Mouse (Mus musculus) MEL (cell line): ENCODE data around the gene Ephb3. TPM values are rescaled to one million over a fixed set of nuclear protein-coding genes. Genes with fewer than 3 reads are reported as not detected.

Experiments used
- DNase-seq: peaks from one replicate; pipeline ENCODE4 v3.0.0; 2011; ENCODE audit warnings: low read depth, low spot score
- H3K27ac ChIP-seq: 2 replicates; pipeline ENCODE4 v1.5.1; 2012; ENCODE audit warnings: low read depth, mild to moderate bottlenecking, control low read depth, low read length, moderate library complexity; ENCODE audit not compliant: control insufficient read depth
- H3K27me3 ChIP-seq, 2 experiments: fragments of 150-350 bp in 1 of 2; sonication (generic) in 1 of 2; 2 replicates each; pipeline ENCODE4 v1.6.1; 2012; ENCODE audit warnings: low read length in 2 of 2, mild to moderate bottlenecking in 2 of 2, improper control_type of control experiment in 1 of 2, moderate library complexity in 1 of 2; ENCODE audit not compliant: insufficient read depth in 2 of 2, control insufficient read depth in 1 of 2
- H3K36me3 ChIP-seq, 2 experiments: 2 replicates each; pipeline ENCODE4 v1.6.1; 2012 to 2014; ENCODE audit warnings: low read length in 2 of 2, improper control_type of control experiment in 1 of 2, inconsistent platforms in 1 of 2, mild to moderate bottlenecking in 1 of 2; ENCODE audit not compliant: insufficient read depth in 2 of 2, control insufficient read depth in 1 of 2
- H3K4me1 ChIP-seq, 2 experiments: fragments of 150-350 bp in 1 of 2; sonication (generic) in 1 of 2; 2 replicates each; pipeline ENCODE4 v1.6.1; 2012; ENCODE audit warnings: low read length in 2 of 2, improper control_type of control experiment in 1 of 2, mild to moderate bottlenecking in 1 of 2; ENCODE audit not compliant: insufficient read depth in 2 of 2, control insufficient read depth in 1 of 2
- H3K4me3 ChIP-seq, 2 experiments: fragments of 150-350 bp in 1 of 2; sonication (generic) in 1 of 2; 2 replicates each; pipeline ENCODE4 v1.5.1; 2012; ENCODE audit warnings: low read depth in 2 of 2, low read length in 2 of 2, mild to moderate bottlenecking in 2 of 2, moderate library complexity in 2 of 2, control low read depth in 1 of 2, improper control_type of control experiment in 1 of 2; ENCODE audit not compliant: control insufficient read depth in 1 of 2, insufficient read depth in 1 of 2
- H3K79me2 ChIP-seq: 2 replicates; pipeline ENCODE4 v1.6.1; 2012; ENCODE audit warnings: mild to moderate bottlenecking, low read length, moderate library complexity; ENCODE audit not compliant: control insufficient read depth, poor library complexity, insufficient read depth
- H3K9ac ChIP-seq: 2 replicates; pipeline ENCODE4 v1.6.1; 2012; ENCODE audit warnings: low read depth, mild to moderate bottlenecking, control low read depth, low read length, moderate library complexity; ENCODE audit not compliant: control insufficient read depth, poor library complexity, severe bottlenecking
- H3K9me3 ChIP-seq: fragments of 150-350 bp; sonication (generic); replicated peaks from 2 replicates; pipeline ENCODE4 v1.6.1; 2012; ENCODE audit warnings: mild to moderate bottlenecking, low read length, improper control_type of control experiment, moderate library complexity; ENCODE audit not compliant: insufficient read depth
- BHLHE40 ChIP-seq: IDR thresholded peaks from 2 replicates; pipeline ENCODE4 v1.6.1; 2012; ENCODE audit warnings: low read depth, mild to moderate bottlenecking, inconsistent platforms, low read length, improper control_type of control experiment, borderline replicate concordance
- CHD2 ChIP-seq: IDR thresholded peaks from 2 replicates; pipeline ENCODE4 v1.6.1; 2011; ENCODE audit warnings: low read length, improper control_type of control experiment
- CTCF ChIP-seq, 3 experiments: IDR thresholded peaks in 2 of 3; conservative IDR thresholded peaks in 1 of 3; 2 replicates each; pipeline ENCODE4 v1.5.1; 2011 to 2012; ENCODE audit warnings: low read length in 3 of 3, low read depth in 2 of 3, mild to moderate bottlenecking in 2 of 3, improper control_type of control experiment in 1 of 3, inconsistent platforms in 1 of 3, mixed read lengths in 1 of 3, moderate library complexity in 1 of 3; ENCODE audit not compliant: control insufficient read depth in 1 of 3, insufficient read depth in 1 of 3, poor library complexity in 1 of 3, severe bottlenecking in 1 of 3
- E2F4 ChIP-seq: IDR thresholded peaks from 2 replicates; pipeline ENCODE4 v1.6.1; 2011; ENCODE audit warnings: low read depth, low read length, improper control_type of control experiment, borderline replicate concordance
- EP300 ChIP-seq, 2 experiments: IDR thresholded peaks; 2 replicates each; pipeline ENCODE4 v1.6.1; 2011; ENCODE audit warnings: improper control_type of control experiment in 2 of 2, low read length in 2 of 2, low read depth in 1 of 2, mild to moderate bottlenecking in 1 of 2
- ETS1 ChIP-seq: IDR thresholded peaks from 2 replicates; pipeline ENCODE4 v1.6.1; 2012; ENCODE audit warnings: low read depth, mild to moderate bottlenecking, inconsistent platforms, low read length, improper control_type of control experiment, moderate library complexity
- GATA1 ChIP-seq: IDR thresholded peaks from 2 replicates; pipeline ENCODE4 v1.6.1; 2011; ENCODE audit warnings: low read depth, low read length, improper control_type of control experiment
- HCFC1 ChIP-seq: IDR thresholded peaks from 2 replicates; pipeline ENCODE4 v1.6.1; 2012; ENCODE audit warnings: low read depth, mild to moderate bottlenecking, inconsistent platforms, low read length, improper control_type of control experiment, moderate library complexity
- JUND ChIP-seq: IDR thresholded peaks from 2 replicates; pipeline ENCODE4 v1.6.1; 2011; ENCODE audit warnings: low read depth, mild to moderate bottlenecking, improper control_type of control experiment, low read length
- KAT2A ChIP-seq: conservative IDR thresholded peaks from 2 replicates; pipeline ENCODE4 v1.6.1; 2012; ENCODE audit warnings: low read depth, low read length, improper control_type of control experiment, inconsistent platforms
- MAFK ChIP-seq: IDR thresholded peaks from 2 replicates; pipeline ENCODE4 v1.6.1; 2011; ENCODE audit warnings: low read depth, mild to moderate bottlenecking, low read length, improper control_type of control experiment, borderline replicate concordance
- MAZ ChIP-seq: IDR thresholded peaks from 2 replicates; pipeline ENCODE4 v1.6.1; 2012; ENCODE audit warnings: low read depth, mild to moderate bottlenecking, inconsistent platforms, low read length, improper control_type of control experiment
- MEF2A ChIP-seq: IDR thresholded peaks from 2 replicates; pipeline ENCODE4 v1.6.1; 2014; ENCODE audit warnings: low read depth, mild to moderate bottlenecking, inconsistent platforms, low read length, improper control_type of control experiment; ENCODE audit not compliant: poor library complexity, insufficient replicate concordance, severe bottlenecking; ENCODE audit errors: extremely low read depth
- MXI1 ChIP-seq: IDR thresholded peaks from 2 replicates; pipeline ENCODE4 v1.6.1; 2011; ENCODE audit warnings: mild to moderate bottlenecking, low read depth, low read length, improper control_type of control experiment
- NRF1 ChIP-seq: IDR thresholded peaks from 2 replicates; pipeline ENCODE4 v1.6.1; 2014; ENCODE audit warnings: low read depth, mild to moderate bottlenecking, inconsistent platforms, low read length, improper control_type of control experiment, moderate library complexity; ENCODE audit not compliant: poor library complexity, insufficient read depth, severe bottlenecking
- POLR2A ChIP-seq, 2 experiments: IDR thresholded peaks; 2 replicates each; pipeline ENCODE4 v1.6.1; 2011 to 2012; ENCODE audit warnings: low read length in 2 of 2, mild to moderate bottlenecking in 2 of 2, control low read depth in 1 of 2, improper control_type of control experiment in 1 of 2, low read depth in 1 of 2, moderate library complexity in 1 of 2; ENCODE audit not compliant: control insufficient read depth in 1 of 2, insufficient read depth in 1 of 2, poor library complexity in 1 of 2
- POLR2AphosphoS2 ChIP-seq: IDR thresholded peaks from 2 replicates; pipeline ENCODE4 v1.6.1; 2011; ENCODE audit warnings: low read length, improper control_type of control experiment
- POLR2AphosphoS5 ChIP-seq: IDR thresholded peaks from 2 replicates; pipeline ENCODE4 v1.6.1; 2012; ENCODE audit warnings: low read depth, borderline replicate concordance, mild to moderate bottlenecking, inconsistent platforms, low read length, moderate library complexity, mixed read lengths
- RCOR1 ChIP-seq: IDR thresholded peaks from 2 replicates; pipeline ENCODE4 v1.6.1; 2012; ENCODE audit warnings: low read depth, mild to moderate bottlenecking, inconsistent platforms, low read length, improper control_type of control experiment
- TAL1 ChIP-seq: IDR thresholded peaks from 2 replicates; pipeline ENCODE4 v1.6.1; 2012; ENCODE audit warnings: mild to moderate bottlenecking, inconsistent platforms, low read length, moderate library complexity, mixed read lengths
- TCF12 ChIP-seq: IDR thresholded peaks from 2 replicates; pipeline ENCODE4 v1.6.1; 2014; ENCODE audit warnings: low read depth, mild to moderate bottlenecking, inconsistent platforms, low read length, improper control_type of control experiment, moderate library complexity
- UBTF ChIP-seq: IDR thresholded peaks from 2 replicates; pipeline ENCODE4 v1.6.1; 2012; ENCODE audit warnings: low read depth, mild to moderate bottlenecking, inconsistent platforms, low read length, improper control_type of control experiment, moderate library complexity, borderline replicate concordance; ENCODE audit not compliant: insufficient read depth
- USF2 ChIP-seq, 2 experiments: IDR thresholded peaks; 2 replicates each; pipeline ENCODE4 v1.6.1; 2011 to 2012; ENCODE audit warnings: improper control_type of control experiment in 2 of 2, low read length in 2 of 2, borderline replicate concordance in 1 of 2, inconsistent platforms in 1 of 2, low read depth in 1 of 2, mild to moderate bottlenecking in 1 of 2; ENCODE audit not compliant: insufficient read depth in 1 of 2
- ZC3H11A ChIP-seq: IDR thresholded peaks from 2 replicates; pipeline ENCODE4 v1.6.1; 2012; ENCODE audit warnings: low read depth, mild to moderate bottlenecking, inconsistent platforms, low read length, improper control_type of control experiment
- ZKSCAN1 ChIP-seq: IDR thresholded peaks from 2 replicates; pipeline ENCODE4 v1.6.1; 2012; ENCODE audit warnings: low read depth, mild to moderate bottlenecking, inconsistent platforms, low read length, improper control_type of control experiment, moderate library complexity
- ZMIZ1 ChIP-seq: IDR thresholded peaks from 2 replicates; pipeline ENCODE4 v1.6.1; 2012; ENCODE audit warnings: low read depth, mild to moderate bottlenecking, inconsistent platforms, low read length, improper control_type of control experiment, moderate library complexity
- polyA plus RNA-seq, 2 experiments: library from polyadenylated mRNA; stranded (reverse) in 1 of 2; unstranded in 1 of 2; fragments of >175 nt in 1 of 2; fragments of >200 nt in 1 of 2; gene quantifications; 2 replicates each; pipeline versions ENCODE4 v1.2.1 to v1.2.4; 2012; ENCODE audit warnings: low replicate concordance in 2 of 2, low read depth in 1 of 2; ENCODE audit not compliant: insufficient read length in 2 of 2, insufficient read depth in 1 of 2, missing spikeins in 1 of 2
- total RNA-seq: library from RNA; depleted of rRNA; stranded (reverse); fragments of 300-350 nt; gene quantifications from 2 replicates; pipeline ENCODE4 v1.2.3, GENCODE M21; 2012

Gene Ephb3
- total and polyA plus RNA-seq, 3 experiments = 0.46 to 2.9 TPM; not detected in 1

GRCm38 (mm10) chr16:21197542-21197941, 7.0 kb upstream of the Ephb3 start:
- peak; percentile 62 for DNase-seq
- peaks cover 0 to 5% of the 10 kb centered on the region in 2 experiments; a peak in 2 of 4 replicates for H3K36me3 ChIP-seq
- no peaks in the 10 kb centered on the region for H3K9me3 ChIP-seq
- H3K27ac ChIP-seq = no peak overlapping the region; the same call in 1 of the 2 replicates
- peaks cover 0 to 15% of the 10 kb centered on the region in 2 experiments; a peak in 1 of 4 replicates for H3K4me1 ChIP-seq
- H3K4me3 ChIP-seq = no peak overlapping the region
- TF ChIP-seq KAT2A (no peak), CTCF (IDR thresholded peaks at IDR 0.05 in 2 of 3, conservative IDR thresholded peaks at IDR 0.05 in 1 of 3; ENCODE audit: control insufficient read depth in 1 of 3, insufficient read depth in 1 of 3, low read depth in 2 of 3, low read length in 3 of 3, poor library complexity in 1 of 3, severe bottlenecking in 1 of 3) (no peak), ZMIZ1 (no peak), ZC3H11A (no peak), MEF2A (no peak), ETS1 (peak; percentile 71), POLR2AphosphoS5 (no peak), TAL1 (no peak), POLR2A (IDR thresholded peaks at IDR 0.05; ENCODE audit: control insufficient read depth in 1 of 2, insufficient read depth in 1 of 2, low read depth in 1 of 2, low read length in 2 of 2, poor library complexity in 1 of 2) (no peak), EP300 (IDR thresholded peaks at IDR 0.05; ENCODE audit: low read depth in 1 of 2, low read length in 2 of 2) (peak; percentile 85 to 93), RCOR1 (peak; percentile 85), JUND (0 out of 2 replicates have a peak, but pooled peaks have one; percentile 43), TCF12 (peak; percentile 86), GATA1 (peak; percentile 94), POLR2AphosphoS2 (no peak), MAFK (no peak), ZKSCAN1 (no peak), MXI1 (no peak), USF2 (IDR thresholded peaks at IDR 0.05; ENCODE audit: borderline replicate concordance in 1 of 2, insufficient read depth in 1 of 2, low read depth in 1 of 2, low read length in 2 of 2) (no peak)
- H3K9ac ChIP-seq = no peak overlapping the region
- no peaks in the 10 kb centered on the region for H3K79me2 ChIP-seq
- H3K27me3 ChIP-seq = peaks cover 0 to 7% of the 10 kb centered on the region in 2 experiments; a peak in 2 of 4 replicates

DNA sequence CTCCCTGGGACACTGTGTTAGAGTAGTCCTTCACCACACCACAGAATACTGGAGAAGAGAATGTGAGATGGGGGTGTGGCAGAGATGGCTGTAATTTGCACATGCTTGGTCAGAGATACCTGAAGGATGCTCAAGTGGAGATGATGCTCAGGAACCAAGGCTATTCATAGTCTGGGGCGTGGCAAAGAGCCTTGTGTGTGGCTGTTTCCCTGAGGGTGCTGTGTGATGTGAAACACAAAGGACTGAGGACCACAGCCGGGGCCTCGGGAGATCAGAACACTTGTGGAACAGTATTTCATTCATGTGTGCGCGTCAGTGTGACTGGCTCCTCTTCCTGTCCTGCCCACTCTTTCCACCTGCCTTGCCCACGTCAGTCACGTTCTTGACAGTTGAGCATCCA, 6.5 kb upstream of the Ephb3 start:
- peaks cover 0 to 7% of the 10 kb centered on the region in 2 experiments; a peak in 2 of 4 replicates for H3K27me3 ChIP-seq
- DNase-seq = no peak
- no peak overlapping the region for H3K27ac ChIP-seq
- peaks cover 0 to 15% of the 10 kb centered on the region in 2 experiments; a peak in 1 of 4 replicates for H3K4me1 ChIP-seq
- peaks cover 0 to 5% of the 10 kb centered on the region in 2 experiments; a peak in 2 of 4 replicates for H3K36me3 ChIP-seq
- H3K9me3 ChIP-seq = no peaks in the 10 kb centered on the region
- no peak overlapping the region for H3K9ac ChIP-seq
- H3K4me3 ChIP-seq = no peak overlapping the region
- no peaks in the 10 kb centered on the region for H3K79me2 ChIP-seq
- no peak for TF ChIP-seq E2F4
- TF ChIP-seq NRF1 = no peak
- no peak for TF ChIP-seq CHD2
- TF ChIP-seq JUND = no peak
- no peak for TF ChIP-seq KAT2A
- no peak for TF ChIP-seq TAL1
- TF ChIP-seq UBTF = no peak
- TF ChIP-seq MAZ = no peak
- no peak for TF ChIP-seq HCFC1
- no peak for TF ChIP-seq BHLHE40
- TF ChIP-seq USF2 (IDR thresholded peaks at IDR 0.05; ENCODE audit: borderline replicate concordance in 1 of 2, insufficient read depth in 1 of 2, low read depth in 1 of 2, low read length in 2 of 2) = no peak
- no peak for TF ChIP-seq EP300 (IDR thresholded peaks at IDR 0.05; ENCODE audit: low read depth in 1 of 2, low read length in 2 of 2)
- TF ChIP-seq TCF12 = no peak
- TF ChIP-seq ZKSCAN1 = no peak
